17 mouse cellular contexts compared by ENCODE assay signal in genomic region chr11:12474299-12474935, GRCm38 (mm10). TPM values are rescaled to one million over a fixed set of nuclear protein-coding genes. Genes with fewer than 3 reads are reported as not detected.
DNase-seq lines count a peak whose midpoint lies in the region; ATAC-seq and TF ChIP-seq lines count a peak whose summit lies in the region.
"Had no signal": no experiment of that assay in that cellular context is flagged by ENCODE, and none has a peak within 500 bp of the region (broad histone marks: within the 10 kb centered on the region; RNA-seq: fewer than 3 reads in every experiment).

No protein-coding gene starts in this region.

- no peak for ATAC-seq in liver, embryonic 12.5 days
- ATAC-seq in kidney, embryonic 15.5 days (replicated peaks; ENCODE audit: low FRiP score) = peak; percentile 77
- ATAC-seq in liver, postnatal 0 days = peak; percentile 85
- ATAC-seq: forebrain, postnatal 0 days; hindbrain, postnatal 0 days had no signal

- H3K4me2 ChIP-seq in liver, embryonic 12.5 days = no peak overlapping the region
- no peak overlapping the region for H3K4me2 ChIP-seq in kidney, embryonic 15.5 days
- H3K4me2 ChIP-seq in liver, postnatal 0 days (ENCODE audit: low read depth, low read length) = no peak overlapping the region
- H3K4me2 ChIP-seq: limb, embryonic 12.5 days; lung, embryonic 15.5 days; midbrain, embryonic 12.5 days had no signal

- no peak for TF ChIP-seq EP300 in liver, postnatal 0 days (IDR thresholded peaks at IDR 0.05; ENCODE audit: low read depth)

- TF ChIP-seq CTCF in liver, adult 2 months (IDR thresholded peaks at IDR 0.05; ENCODE audit: low read depth, low read length) = no peak
- TF ChIP-seq CTCF in cortical plate, adult 2 months (IDR thresholded peaks at IDR 0.05; ENCODE audit: extremely low read depth, insufficient read depth, low read length) = no peak
- no peak for TF ChIP-seq CTCF in liver, postnatal 0 days (IDR thresholded peaks at IDR 0.05; ENCODE audit: low read depth)

- H3K27me3 ChIP-seq in liver, adult 2 months (ENCODE audit: control insufficient read depth, insufficient read depth, low read length) = no peaks in the 10 kb centered on the region
- no peaks in the 10 kb centered on the region for H3K27me3 ChIP-seq in liver, embryonic 12.5 days (replicated peaks)
- no peaks in the 10 kb centered on the region for H3K27me3 ChIP-seq in kidney, embryonic 15.5 days
- no peaks in the 10 kb centered on the region for H3K27me3 ChIP-seq in liver, postnatal 0 days (ENCODE audit: insufficient read depth, low read length)
- H3K27me3 ChIP-seq: limb, embryonic 12.5 days; lung, embryonic 15.5 days; midbrain, embryonic 12.5 days had no signal

- peak; percentile 79 for DNase-seq in liver, adult 2 months (ENCODE audit: extremely low read depth, low read depth, low spot score)
- no peak for DNase-seq in liver, postnatal 0 days
- DNase-seq in ovary, adult 18-20 months (ENCODE audit: low spot score) = no peak
- no peak for DNase-seq in cerebellum, adult 11-12 months
- DNase-seq: embryo, embryonic 11 days; forebrain, postnatal 0 days; heart, adult 18-20 months; right cerebral cortex, postnatal 4 days; thymus, postnatal 4 days had no signal

- no peak for TF ChIP-seq POLR2A in liver, adult 2 months (IDR thresholded peaks at IDR 0.05; ENCODE audit: extremely low read depth, insufficient read depth, low read length)
- no peak for TF ChIP-seq POLR2A in cortical plate, adult 2 months (IDR thresholded peaks at IDR 0.05; ENCODE audit: extremely low read depth, insufficient read depth, low read length)

- no peaks in the 10 kb centered on the region for H3K36me3 ChIP-seq in liver, adult 2 months (ENCODE audit: control insufficient read depth, insufficient read depth, low read length)
- H3K36me3 ChIP-seq in liver, embryonic 12.5 days = no peaks in the 10 kb centered on the region
- no peaks in the 10 kb centered on the region for H3K36me3 ChIP-seq in kidney, embryonic 15.5 days
- H3K36me3 ChIP-seq in liver, postnatal 0 days (replicated peaks; ENCODE audit: insufficient read depth, low read length) = no peaks in the 10 kb centered on the region
- H3K36me3 ChIP-seq: limb, embryonic 12.5 days; lung, embryonic 15.5 days; midbrain, embryonic 12.5 days had no signal

- H3K79me2 ChIP-seq in liver, adult 2 months (ENCODE audit: control insufficient read depth, insufficient read depth, low read length) = no peaks in the 10 kb centered on the region

- peak overlapping the region; percentile 39 for H3K27ac ChIP-seq in liver, adult 2 months (replicated peaks; ENCODE audit: insufficient read depth, low read depth, low read length)
- H3K27ac ChIP-seq in liver, embryonic 12.5 days = no peak overlapping the region
- H3K27ac ChIP-seq in cortical plate, adult 2 months (ENCODE audit: insufficient read depth, low read length) = 0 out of 2 replicates have a peak overlapping the region, but pooled peaks have one; percentile 7
- H3K27ac ChIP-seq in kidney, embryonic 15.5 days = peak overlapping the region; percentile 77
- 0 out of 2 replicates have a peak overlapping the region, but pooled peaks have one; percentile 51 for H3K27ac ChIP-seq in liver, postnatal 0 days (ENCODE audit: low read depth)
- H3K27ac ChIP-seq: hindbrain, postnatal 0 days; limb, embryonic 12.5 days; midbrain, embryonic 12.5 days had no signal

- no peaks in the 10 kb centered on the region for H3K9me3 ChIP-seq in liver, embryonic 12.5 days (replicated peaks)
- H3K9me3 ChIP-seq in kidney, embryonic 15.5 days (replicated peaks) = no peaks in the 10 kb centered on the region
- no peaks in the 10 kb centered on the region for H3K9me3 ChIP-seq in liver, postnatal 0 days (ENCODE audit: low read length)
- H3K9me3 ChIP-seq: limb, embryonic 12.5 days; lung, embryonic 15.5 days; midbrain, embryonic 12.5 days had no signal

- no peak overlapping the region for H3K4me3 ChIP-seq in liver, adult 2 months (ENCODE audit: insufficient read depth, low read depth, low read length)
- H3K4me3 ChIP-seq in liver, embryonic 12.5 days = no peak overlapping the region
- H3K4me3 ChIP-seq in cortical plate, adult 2 months (ENCODE audit: insufficient read depth, low read length) = no peak overlapping the region
- H3K4me3 ChIP-seq in kidney, embryonic 15.5 days (replicated peaks) = no peak overlapping the region
- no peak overlapping the region for H3K4me3 ChIP-seq in liver, postnatal 0 days (ENCODE audit: low read depth, low read length)
- H3K4me3 ChIP-seq: limb, embryonic 12.5 days; lung, embryonic 15.5 days; midbrain, embryonic 12.5 days had no signal

- H3K4me1 ChIP-seq in liver, adult 2 months (ENCODE audit: control insufficient read depth, insufficient read depth, low read length) = peaks cover 15% of the 10 kb centered on the region
- H3K4me1 ChIP-seq in liver, embryonic 12.5 days = no peaks in the 10 kb centered on the region
- H3K4me1 ChIP-seq in cortical plate, adult 2 months (ENCODE audit: control insufficient read depth, insufficient read depth, low read length) = no peaks in the 10 kb centered on the region
- H3K4me1 ChIP-seq in kidney, embryonic 15.5 days = peaks cover 5% of the 10 kb centered on the region; the same call in 1 of the 2 replicates
- H3K4me1 ChIP-seq in liver, postnatal 0 days (ENCODE audit: insufficient read depth) = 0 out of 2 replicates have a peak, but pooled peaks cover 13% of the 10 kb centered on the region
- H3K4me1 ChIP-seq: limb, embryonic 12.5 days; lung, embryonic 15.5 days; midbrain, embryonic 12.5 days had no signal

- H3K9ac ChIP-seq in liver, adult 2 months (ENCODE audit: low read depth, low read length) = no peak overlapping the region
- H3K9ac ChIP-seq in liver, embryonic 12.5 days = no peak overlapping the region
- no peak overlapping the region for H3K9ac ChIP-seq in kidney, embryonic 15.5 days
- no peak overlapping the region for H3K9ac ChIP-seq in liver, postnatal 0 days (replicated peaks)
- H3K9ac ChIP-seq: forebrain, postnatal 0 days; limb, embryonic 12.5 days; lung, embryonic 15.5 days; midbrain, embryonic 12.5 days had no signal

- WGBS in liver, adult 2 months = 30% methylated on average over 5 of the region's 5 CpGs
- WGBS in liver, embryonic 12.5 days (ENCODE audit: insufficient replicate concordance) = 48% methylated on average over 5 of the region's 5 CpGs
- WGBS in kidney, embryonic 15.5 days = 70% methylated on average over 5 of the region's 5 CpGs
- WGBS in liver, postnatal 0 days (ENCODE audit: insufficient replicate concordance) = 53% methylated on average over 5 of the region's 5 CpGs

RNA-seq across cellular contexts. Expression of gene Cobl, which starts 9.7 kb away (rescaled TPM):
- total RNA-seq in liver, adult 2 months (2014; rRNA removed) = 5.7 and 9.0 TPM in 2 replicates
- 3.4 and 4.2 TPM in 2 replicates for polyA plus RNA-seq in liver, adult 2 months (2012; rRNA removed)
- 2.4 and 3.5 TPM in 2 replicates for polyA plus RNA-seq in liver, embryonic 12.5 days (2016; fragmentation: Nextera tagmentation; extraction: Ambion mirVana)
- 50.5 and 51.6 TPM in 2 replicates for polyA plus RNA-seq in cortical plate, adult 2 months (2012; rRNA removed)
- 7.7 and 10.4 TPM in 2 replicates for polyA plus RNA-seq in kidney, embryonic 15.5 days (2015; fragmentation: Nextera tagmentation; extraction: Ambion mirVana)
- 0.93 and 1.5 TPM in 2 replicates for polyA plus RNA-seq in liver, postnatal 0 days (2015; fragmentation: Nextera tagmentation; extraction: Ambion mirVana)
- total RNA-seq: hematopoietic stem cell, adult 5-6 weeks had no signal
